Mouse (Mus musculus) erythroblast, embryonic 14.5 days (primary cell): ENCODE data around the gene Gm17175.

Experiments used
- GATA1 ChIP-seq: IDR thresholded peaks from 2 replicates; pipeline ENCODE4 v1.6.1; 2012; ENCODE audit warnings: low read length, inconsistent platforms, mixed read lengths
- TAL1 ChIP-seq: IDR thresholded peaks from 3 replicates; pipeline ENCODE4 v1.6.1; 2012; ENCODE audit warnings: low read length, inconsistent platforms, mixed read lengths

DNA sequence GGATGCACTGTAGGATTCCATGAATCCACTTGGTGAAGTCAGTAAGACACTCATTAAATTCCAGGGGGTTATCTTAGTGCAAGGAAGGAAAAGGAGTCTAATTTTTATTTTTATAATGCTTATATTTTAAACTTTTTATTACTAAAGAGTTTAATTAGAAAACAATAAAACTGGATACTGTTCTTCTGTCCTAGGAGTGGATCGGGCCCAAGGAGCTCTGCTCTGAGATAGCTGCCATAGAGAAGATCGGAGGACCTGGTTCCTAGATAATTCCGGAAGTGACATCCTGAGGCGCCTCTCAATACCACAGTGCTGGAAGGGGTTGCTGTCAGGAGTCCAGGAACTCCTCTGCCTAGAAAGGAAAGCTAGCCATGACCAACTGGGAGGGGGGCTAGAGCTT lies 21.4 kb downstream of the Gm17175 start, which contains the start of gene Gm5622:
- TF ChIP-seq GATA1 (no peak), TAL1 (no peak)
